Mouse (Mus musculus): ENCODE results near the gene Dync1i1.

DNA sequence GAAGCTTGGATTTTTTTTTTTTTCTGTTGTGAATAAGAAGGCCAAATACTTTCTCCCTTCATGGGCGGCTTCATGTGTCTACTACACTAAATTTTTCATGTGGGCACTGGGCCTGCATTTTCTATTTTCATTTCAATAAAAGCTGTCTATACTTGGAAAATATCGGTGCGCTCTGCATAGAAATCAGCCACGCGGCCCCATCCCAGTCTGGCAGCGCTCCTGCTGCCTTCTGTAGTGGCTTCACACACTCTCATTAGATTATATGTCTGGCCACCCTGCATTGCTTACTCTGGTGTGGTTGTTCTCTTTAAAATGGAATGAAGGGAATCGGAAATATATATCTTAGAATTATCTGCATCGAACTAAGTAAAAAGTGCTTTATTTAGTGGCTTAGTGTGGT, 204.7 kb downstream of the Dync1i1 start:
- TF ChIP-seq GATA1 (IDR thresholded peaks at IDR 0.05; ENCODE audit: low read length): no peak
- no peak for TF ChIP-seq TAL1 (IDR thresholded peaks at IDR 0.05; ENCODE audit: low read length)
